Mouse (Mus musculus) ES-E14 (cell line): ENCODE data around the gene Dnajc6.

Experiments used
- ZC3H11A ChIP-seq: IDR thresholded peaks from 2 replicates; pipeline ENCODE4 v1.6.1; 2012; ENCODE audit warnings: low read depth, mild to moderate bottlenecking, inconsistent platforms, low read length, borderline replicate concordance
- ZNF384 ChIP-seq: IDR thresholded peaks from 2 replicates; pipeline ENCODE4 v1.6.1; 2012; ENCODE audit warnings: low read depth, low read length, inconsistent platforms

- TF ChIP-seq ZNF384 (no peak), ZC3H11A (no peak)
Measured at GRCm38 (mm10) chr4:101497336-101497735, 888 bp downstream of the Dnajc6 start.
